Mouse (Mus musculus) heart, postnatal 0 days (tissue): ENCODE measurements around the gene Hoxb4.

Experiments
- CTCF ChIP-seq: IDR thresholded peaks from 2 replicates; pipeline ENCODE4 v1.5.1; 2016; ENCODE audit warnings: antibody characterized with exemption, control low read depth, low read depth
- EP300 ChIP-seq: IDR thresholded peaks from 2 replicates; pipeline ENCODE4 v1.6.1; 2016; ENCODE audit warnings: antibody characterized with exemption, low read depth

GRCm38 (mm10) chr11:96327122-96327521 is 9.1 kb downstream of the Hoxb4 start:
- no peak for TF ChIP-seq CTCF
- TF ChIP-seq EP300 = no peak
